In genomic region chr4:155735788-155736187, GRCm38 (mm10) we compare ENCODE assay signal across 8 mouse cellular contexts. TPM values are rescaled to one million over a fixed set of nuclear protein-coding genes. Genes with fewer than 3 reads are reported as not detected.
DNase-seq lines count a peak whose midpoint lies in the region; ATAC-seq and TF ChIP-seq lines count a peak whose summit lies in the region.

No protein-coding gene starts in this region.

- H3K36me3 ChIP-seq in testis, adult 2 months (ENCODE audit: control insufficient read depth, insufficient read depth, low read length), result no peaks in the 10 kb centered on the region
- H3K36me3 ChIP-seq in liver, embryonic 11.5 days (ENCODE audit: control insufficient read depth, insufficient read depth, low read length), result peaks cover 17% of the 10 kb centered on the region; the same call in 1 of the 2 replicates

- no peak for TF ChIP-seq CTCF in testis, adult 2 months (IDR thresholded peaks at IDR 0.05; ENCODE audit: control insufficient read depth, insufficient read depth, insufficient replicate concordance, low read depth, low read length)

- peak overlapping the region; percentile 66 for H3K9ac ChIP-seq in liver, embryonic 11.5 days (ENCODE audit: low read depth, low read length)

- peak overlapping the region; percentile 73 for H3K27ac ChIP-seq in testis, adult 2 months (ENCODE audit: control insufficient read depth, insufficient read depth, low read depth, low read length)
- H3K27ac ChIP-seq in liver, embryonic 11.5 days (ENCODE audit: low read depth, low read length), result no peak overlapping the region

- 71% methylated on average over 5 of the region's 5 CpGs for WGBS in liver, embryonic 11.5 days

- H3K9me3 ChIP-seq in liver, embryonic 11.5 days (ENCODE audit: control insufficient read depth, low read length), result no peaks in the 10 kb centered on the region

- no peaks in the 10 kb centered on the region for H3K27me3 ChIP-seq in testis, adult 2 months (ENCODE audit: control insufficient read depth, insufficient read depth, low read length)
- no peaks in the 10 kb centered on the region for H3K27me3 ChIP-seq in liver, embryonic 11.5 days (replicated peaks; ENCODE audit: control insufficient read depth, insufficient read depth, low read length)

- H3K4me3 ChIP-seq in testis, adult 2 months (ENCODE audit: control insufficient read depth, low read depth, low read length), result peak overlapping the region; percentile 83
- peak overlapping the region; percentile 76 for H3K4me3 ChIP-seq in liver, embryonic 11.5 days (ENCODE audit: low read depth, low read length)

- peak; percentile 12 for DNase-seq in CD4-positive, CD25-positive, alpha-beta regulatory T cell, adult 2 months (ENCODE audit: low read depth, low spot score)
- DNase-seq in testis, postnatal 14 days (ENCODE audit: low spot score), result no peak
- DNase-seq in liver, embryonic 11.5 days (ENCODE audit: low spot score), result no peak
- DNase-seq in urinary bladder, postnatal 25 days (ENCODE audit: low spot score), result no peak
- no peak for DNase-seq in natural killer cell, adult 2 months (ENCODE audit: low spot score in 2 of 2)
- no peak for DNase-seq in cerebellum, adult 18-20 months

- H3K4me2 ChIP-seq in liver, embryonic 11.5 days, result peak overlapping the region; percentile 97

- ATAC-seq in CD4-positive, CD25-positive, alpha-beta regulatory T cell, adult 4 months, result no peak
- ATAC-seq in liver, embryonic 11.5 days (replicated peaks; ENCODE audit: low FRiP score), result no peak

- TF ChIP-seq POLR2A in testis, adult 2 months (IDR thresholded peaks at IDR 0.05; ENCODE audit: control insufficient read depth, low read depth, low read length), result peak; percentile 70; the same call in 1 of the 2 replicates

- H3K4me1 ChIP-seq in testis, adult 2 months (ENCODE audit: control insufficient read depth, insufficient read depth, low read length), result peaks cover 18% of the 10 kb centered on the region
- peaks cover 16% of the 10 kb centered on the region for H3K4me1 ChIP-seq in liver, embryonic 11.5 days (replicated peaks; ENCODE audit: control insufficient read depth, insufficient read depth, low read length)

RNA-seq across cellular contexts. Expression of gene Tmem240, which starts 1.2 kb away (rescaled TPM):
- under 1 TPM in 1 of 2 experiments, not detected in 1; 0.24 TPM for polyA plus RNA-seq in CD4-positive, CD25-positive, alpha-beta regulatory T cell, adult 4 months (2017; shearing (Covaris generic))
- 1.5 and 1.8 TPM in 2 replicates for polyA plus RNA-seq in testis, adult 2 months (2012; rRNA removed)
- polyA plus RNA-seq in liver, embryonic 11.5 days (2014; fragmentation: Nextera tagmentation; extraction: Ambion mirVana), result 0.69 and 0.70 TPM in 2 replicates

RNA-seq across cellular contexts. Expression of gene Atad3a, which starts 25.1 kb away (rescaled TPM):
- polyA plus RNA-seq in CD4-positive, CD25-positive, alpha-beta regulatory T cell, adult 4 months (2017; shearing (Covaris generic)), result 10 to 100 TPM; 22.9 to 32.9 TPM
- polyA plus RNA-seq in testis, adult 2 months (2012; rRNA removed), result 18.7 and 23.4 TPM in 2 replicates
- polyA plus RNA-seq in liver, embryonic 11.5 days (2014; fragmentation: Nextera tagmentation; extraction: Ambion mirVana), result 156 and 161 TPM in 2 replicates

RNA-seq across cellular contexts. Expression of gene Ssu72, which starts 31.2 kb away (rescaled TPM):
- 100 to 1,000 TPM; 153 to 164 TPM for polyA plus RNA-seq in CD4-positive, CD25-positive, alpha-beta regulatory T cell, adult 4 months (2017; shearing (Covaris generic))
- polyA plus RNA-seq in testis, adult 2 months (2012; rRNA removed), result 34.6 and 37.4 TPM in 2 replicates
- 122 and 125 TPM in 2 replicates for polyA plus RNA-seq in liver, embryonic 11.5 days (2014; fragmentation: Nextera tagmentation; extraction: Ambion mirVana)

RNA-seq across cellular contexts. Expression of gene Vwa1, which starts 38.7 kb away (rescaled TPM):
- polyA plus RNA-seq in CD4-positive, CD25-positive, alpha-beta regulatory T cell, adult 4 months (2017; shearing (Covaris generic)), result under 1 TPM in 1 of 2 experiments, not detected in 1; 0.23 TPM
- polyA plus RNA-seq in testis, adult 2 months (2012; rRNA removed), result 5.5 and 5.6 TPM in 2 replicates
- 1.2 and 1.3 TPM in 2 replicates for polyA plus RNA-seq in liver, embryonic 11.5 days (2014; fragmentation: Nextera tagmentation; extraction: Ambion mirVana)

RNA-seq across cellular contexts. Expression of gene Fndc10, which starts 41.6 kb away (rescaled TPM):
- polyA plus RNA-seq in CD4-positive, CD25-positive, alpha-beta regulatory T cell, adult 4 months (2017; shearing (Covaris generic)), result 1 to 10 TPM in 1 of 2 experiments, under 1 TPM in 1; 0.59 to 1.4 TPM
- 2.7 and 3.3 TPM in 2 replicates for polyA plus RNA-seq in testis, adult 2 months (2012; rRNA removed)
- polyA plus RNA-seq in liver, embryonic 11.5 days (2014; fragmentation: Nextera tagmentation; extraction: Ambion mirVana), result 0.86 and 1.4 TPM in 2 replicates
